ENCODE assay signal across 8 mouse cellular contexts in genomic region chr11:19423841-19424815, GRCm38 (mm10).
A peak's percentile ranks its signal among the peaks of the same experiment; 100 is the strongest.
DNase-seq lines count a peak whose midpoint lies in the region; ATAC-seq lines count a peak whose summit lies in the region.

No protein-coding gene starts in this region.

- intact Hi-C loops in heart, postnatal 36 days (cut with DNase I): no loop called here

- ATAC-seq in monocyte, adult 5-6 weeks (replicated peaks; ENCODE audit: insufficient number of reproducible peaks, low FRiP score, low TSS enrichment, poor library complexity, severe bottlenecking): no peak

- peak; percentile 10 for DNase-seq in R1 (ENCODE audit: low read depth, low spot score)
- DNase-seq in embryo, embryonic 11.5 days (ENCODE audit: low read depth, low spot score): peak; percentile 22
- DNase-seq in heart, postnatal 36 days: peak; percentile 11 to 31
- peak; percentile 15 to 24 for DNase-seq in layer of hippocampus, postnatal 10 days (ENCODE audit: low spot score in 2 of 2)
- peak; percentile 7 to 39 for DNase-seq in lung, postnatal 4 days
- DNase-seq in urinary bladder, adult 2 months (ENCODE audit: low spot score): peak; percentile 23
- DNase-seq in thymus, postnatal 0 days (ENCODE audit: low spot score): no peak
